Mouse (Mus musculus) liver, adult 2 months (tissue): ENCODE data around the gene Ric1. TPM values are rescaled to one million over a fixed set of nuclear protein-coding genes. Genes with fewer than 3 reads are reported as not detected.
A peak's percentile ranks its signal among the peaks of the same experiment; 100 is the strongest.

ENCODE experiments used
- DNase-seq: peaks from one replicate; pipeline ENCODE4 v3.0.0-alpha.2; 2011; ENCODE audit warnings: low read depth, low spot score; ENCODE audit errors: extremely low read depth
- H3K27ac ChIP-seq: fragments of 200-500 bp; replicated peaks from 2 replicates; pipeline ENCODE4 v1.5.1; 2012; ENCODE audit warnings: low read depth, mild to moderate bottlenecking, control low read depth, inconsistent platforms, low read length; ENCODE audit not compliant: insufficient read depth
- H3K27me3 ChIP-seq: fragments of 200-500 bp; 2 replicates; pipeline ENCODE4 v1.6.1; 2012; ENCODE audit warnings: mild to moderate bottlenecking, moderate library complexity, low read length, inconsistent platforms; ENCODE audit not compliant: control insufficient read depth, insufficient read depth
- H3K36me3 ChIP-seq: fragments of 200-500 bp; 2 replicates; pipeline ENCODE4 v1.6.1; 2012; ENCODE audit warnings: low read length, inconsistent platforms; ENCODE audit not compliant: control insufficient read depth, insufficient read depth
- H3K4me1 ChIP-seq: fragments of 200-500 bp; 2 replicates; pipeline ENCODE4 v1.6.1; 2011; ENCODE audit warnings: low read length; ENCODE audit not compliant: control insufficient read depth, insufficient read depth
- H3K4me3 ChIP-seq: fragments of 200-500 bp; 2 replicates; pipeline ENCODE4 v1.5.1; 2011; ENCODE audit warnings: low read depth, mild to moderate bottlenecking, control low read depth, low read length, moderate library complexity; ENCODE audit not compliant: insufficient read depth
- H3K79me2 ChIP-seq: fragments of 200-500 bp; 2 replicates; pipeline ENCODE4 v1.6.1; 2012; ENCODE audit warnings: inconsistent platforms, mild to moderate bottlenecking, low read length, moderate library complexity; ENCODE audit not compliant: control insufficient read depth, insufficient read depth
- H3K9ac ChIP-seq: fragments of 200-500 bp; 2 replicates; pipeline ENCODE4 v1.6.1; 2012; ENCODE audit warnings: low read depth, mild to moderate bottlenecking, control low read depth, inconsistent platforms, low read length
- CTCF ChIP-seq: fragments of 200-500 bp; IDR thresholded peaks from 2 replicates; pipeline ENCODE4 v1.5.1; 2011; ENCODE audit warnings: low read depth, low read length, control low read depth
- POLR2A ChIP-seq: fragments of 200-500 bp; IDR thresholded peaks from 2 replicates; pipeline ENCODE4 v1.6.1; 2011; ENCODE audit warnings: low read length, control low read depth; ENCODE audit not compliant: insufficient read depth; ENCODE audit errors: extremely low read depth
- WGBS: fragments of 180-500 bp; shearing (Covaris S2); methylation state at CpG from one replicate; pipeline ENCODE4 v1.1.7; 2018; 5-methylcytosine and 5-hydroxymethylcytosine counted together
- polyA plus RNA-seq: library from polyadenylated mRNA; depleted of rRNA; stranded (reverse); fragments of >200 nt; gene quantifications from 2 replicates; pipeline ENCODE4 v1.2.3, GENCODE M21; 2012
- total RNA-seq: library from RNA; depleted of rRNA; stranded (reverse); fragments of >200 nt; gene quantifications from 2 replicates; pipeline ENCODE4 v1.2.3, GENCODE M21; 2014

Ric1 gene
- total and polyA plus RNA-seq, 2 experiments = 5.4 to 39.3 TPM

DNA sequence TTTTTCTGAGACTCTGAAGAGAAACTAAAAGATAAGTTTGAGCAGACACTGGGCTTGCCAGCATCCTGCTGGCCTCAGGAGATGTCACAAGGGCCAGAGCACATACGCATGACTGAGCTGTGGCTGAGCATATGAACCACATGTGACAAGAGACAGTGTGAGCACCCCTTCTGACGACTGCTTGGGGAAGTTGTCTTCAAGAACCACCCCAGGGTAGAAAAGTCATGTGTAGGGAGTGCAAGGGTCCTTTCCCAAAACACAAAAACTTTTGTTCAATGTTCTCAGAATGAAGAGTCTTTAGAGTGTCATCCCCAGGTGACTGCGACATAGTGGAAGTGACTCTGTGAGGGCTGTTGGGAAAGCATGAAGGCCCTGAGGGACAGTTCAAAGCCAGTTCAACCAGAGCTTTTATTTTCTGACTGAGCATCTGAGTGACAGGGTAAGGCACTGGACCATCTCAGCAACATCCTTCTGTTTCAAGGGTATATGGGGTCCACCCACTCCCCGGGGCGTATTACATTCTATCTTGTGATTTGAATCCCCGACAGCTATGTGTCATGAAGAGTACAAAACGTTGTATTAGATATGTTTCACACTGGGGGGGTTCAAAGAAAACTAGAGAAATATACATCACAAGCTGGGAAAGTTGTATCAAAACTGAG, 35.4 kb upstream of the Ric1 start:
- H3K4me3 ChIP-seq = no peak overlapping the region
- H3K79me2 ChIP-seq = no peaks in the 10 kb centered on the region
- 88% methylated on average over 7 of the region's 7 CpGs for WGBS
- TF ChIP-seq POLR2A (no peak), CTCF (no peak)
- DNase-seq = no peak
- H3K9ac ChIP-seq = no peak overlapping the region
- H3K27me3 ChIP-seq = no peaks in the 10 kb centered on the region
- no peak overlapping the region for H3K27ac ChIP-seq
- no peaks in the 10 kb centered on the region for H3K36me3 ChIP-seq
- peaks cover 12% of the 10 kb centered on the region for H3K4me1 ChIP-seq

DNA sequence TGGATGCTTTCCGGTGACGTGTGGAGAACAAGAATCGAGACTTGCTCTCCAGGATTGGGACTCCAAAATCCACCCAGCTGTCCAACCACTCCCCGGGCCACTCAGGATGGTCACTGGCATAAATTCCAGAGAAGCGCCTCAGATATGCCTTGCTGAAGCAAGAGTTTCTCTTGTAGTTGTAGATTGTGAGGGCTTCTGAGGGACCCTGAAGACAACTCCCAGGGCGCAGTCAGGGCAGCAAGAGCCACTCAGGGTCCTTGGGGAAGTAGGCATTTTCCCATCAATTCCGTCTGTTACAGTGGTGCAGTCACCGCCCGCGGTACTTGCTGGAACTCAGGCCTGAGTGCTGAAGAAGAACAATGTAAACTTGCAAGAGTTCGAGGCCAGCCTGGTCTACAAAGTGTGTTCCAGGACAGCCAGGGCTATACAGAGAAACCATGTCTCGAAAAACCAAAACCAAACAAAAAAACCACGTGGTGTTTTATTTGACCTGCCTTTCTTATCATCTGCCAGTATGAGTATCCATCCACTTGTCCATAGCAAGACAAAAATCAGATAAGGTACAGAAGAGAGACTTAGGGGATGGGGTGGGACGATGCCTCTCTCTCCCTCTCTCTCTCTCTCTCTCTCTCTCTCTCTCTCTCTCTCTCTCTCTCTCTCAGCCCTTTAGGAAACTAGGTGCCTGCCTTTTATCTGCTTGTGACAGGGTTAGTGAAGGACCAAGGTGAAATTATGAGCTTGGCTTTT, 34.6 kb upstream of the Ric1 start:
- Histone ChIP-seq H3K4me3 (no peak overlapping the region), H3K27ac (no peak overlapping the region), H3K27me3 (no peaks in the 10 kb centered on the region), H3K9ac (no peak overlapping the region), H3K4me1 (peaks cover 12% of the 10 kb centered on the region), H3K36me3 (no peaks in the 10 kb centered on the region), H3K79me2 (no peaks in the 10 kb centered on the region)
- DNase-seq = no peak
- TF ChIP-seq CTCF (no peak), POLR2A (no peak)
- WGBS = 85% methylated on average over 14 of the region's 14 CpGs

DNA sequence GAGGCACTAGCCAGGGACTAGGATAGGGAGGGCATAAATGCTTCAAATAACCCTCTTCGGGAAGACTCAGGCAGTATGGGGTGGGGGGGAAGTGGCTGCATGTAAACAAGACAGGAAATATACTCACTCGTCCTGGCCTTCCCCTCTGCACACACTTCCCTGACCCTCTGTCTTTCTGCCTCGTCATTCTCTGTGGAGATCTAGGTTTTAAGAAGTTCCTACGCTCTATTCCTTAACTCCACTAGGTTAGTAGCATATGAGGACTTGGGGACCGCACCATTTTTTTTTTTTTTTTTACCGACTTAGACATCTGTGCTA, 34.0 kb upstream of the Ric1 start:
- H3K27ac ChIP-seq = no peak overlapping the region
- H3K9ac ChIP-seq = no peak overlapping the region
- no peaks in the 10 kb centered on the region for H3K79me2 ChIP-seq
- 59% methylated on average over 6 of the region's 6 CpGs for WGBS
- no peak overlapping the region for H3K4me3 ChIP-seq
- H3K4me1 ChIP-seq = peaks cover 12% of the 10 kb centered on the region
- no peaks in the 10 kb centered on the region for H3K36me3 ChIP-seq
- no peaks in the 10 kb centered on the region for H3K27me3 ChIP-seq
- no peak for TF ChIP-seq CTCF
- TF ChIP-seq POLR2A = no peak
- DNase-seq = no peak

DNA sequence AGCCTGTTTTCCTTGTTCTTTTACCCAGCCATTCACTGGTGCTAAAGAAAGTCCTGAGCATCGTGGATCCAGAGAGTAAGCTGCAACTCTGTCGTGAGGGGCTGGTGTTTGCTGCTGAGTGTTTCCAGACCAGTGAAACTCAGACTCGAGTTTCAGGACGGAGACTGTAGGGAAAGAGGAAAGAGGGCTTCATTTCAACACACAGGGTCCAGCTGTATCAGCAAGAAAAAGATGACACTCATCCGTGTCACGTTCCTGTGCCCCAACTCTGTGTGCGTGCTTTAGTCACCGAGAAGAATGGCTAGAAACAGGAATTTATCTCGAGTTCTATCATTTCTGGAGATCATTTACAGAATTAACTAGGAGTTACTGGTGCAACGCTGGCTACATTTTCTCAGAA, 33.7 kb upstream of the Ric1 start:
- peak; percentile 53 for DNase-seq
- H3K4me3 ChIP-seq = no peak overlapping the region

DNA sequence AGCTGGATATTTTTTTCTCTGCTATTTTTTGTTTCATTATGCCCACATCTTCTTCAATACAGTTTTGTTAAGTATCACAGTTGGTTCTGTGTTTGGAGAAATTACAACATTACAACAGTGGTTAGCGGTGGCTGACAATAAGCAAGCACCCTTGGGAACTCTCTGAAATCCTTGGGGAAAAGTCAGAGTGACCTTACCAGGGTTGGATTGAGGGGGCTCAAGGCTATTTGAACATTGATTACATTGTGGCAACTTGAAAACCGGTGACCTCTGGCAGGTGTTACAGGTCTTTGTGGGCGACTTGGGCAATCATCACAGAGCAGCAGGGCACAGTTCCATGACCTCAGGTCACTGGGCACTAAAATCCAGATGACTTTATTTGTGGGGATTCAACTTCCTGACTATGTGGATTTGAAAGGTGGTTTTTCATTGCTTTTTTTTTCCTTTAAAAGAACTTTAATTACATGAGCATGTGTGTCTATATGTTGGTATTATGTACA, 32.2 kb upstream of the Ric1 start:
- no peaks in the 10 kb centered on the region for H3K36me3 ChIP-seq
- DNase-seq = peak; percentile 94
- no peak for TF ChIP-seq POLR2A
- TF ChIP-seq CTCF = no peak
- no peak overlapping the region; the same call in 1 of the 2 replicates for H3K27ac ChIP-seq
- H3K9ac ChIP-seq = no peak overlapping the region
- H3K4me3 ChIP-seq = no peak overlapping the region
- peaks cover 12% of the 10 kb centered on the region for H3K4me1 ChIP-seq
- H3K79me2 ChIP-seq = no peaks in the 10 kb centered on the region
- H3K27me3 ChIP-seq = no peaks in the 10 kb centered on the region
- WGBS = 22% methylated on average over 3 of the region's 3 CpGs

More for the DNA sequence above, 33.7 kb upstream of the Ric1 start:
- Histone ChIP-seq H3K27ac (no peak overlapping the region), H3K36me3 (no peaks in the 10 kb centered on the region), H3K27me3 (no peaks in the 10 kb centered on the region), H3K4me1 (peaks cover 12% of the 10 kb centered on the region), H3K9ac (no peak overlapping the region), H3K79me2 (no peaks in the 10 kb centered on the region)
- 14% methylated on average over 10 of the region's 10 CpGs for WGBS
- TF ChIP-seq POLR2A = no peak
- TF ChIP-seq CTCF = no peak

DNA sequence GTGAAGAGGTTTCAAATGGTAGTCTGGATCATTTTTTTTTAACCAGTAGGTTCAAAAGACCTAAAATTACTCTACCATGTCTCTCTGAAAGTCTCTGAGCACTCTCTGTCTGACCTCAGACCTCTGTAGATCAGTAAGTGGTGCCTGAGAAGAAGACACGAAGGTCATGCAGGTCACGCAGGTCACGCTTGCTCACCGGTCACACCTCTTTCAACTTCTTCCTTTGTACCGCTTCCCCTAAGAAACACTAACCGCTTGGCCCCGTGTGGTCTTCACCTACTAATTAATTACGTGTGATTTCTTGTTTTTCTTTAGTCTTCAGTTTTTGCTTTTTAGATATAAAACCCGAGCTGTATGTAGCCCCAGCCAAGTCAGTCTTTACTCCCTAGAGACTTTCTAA, 30.6 kb upstream of the Ric1 start:
- Histone ChIP-seq H3K79me2 (no peaks in the 10 kb centered on the region), H3K9ac (no peak overlapping the region), H3K27me3 (no peaks in the 10 kb centered on the region), H3K27ac (no peak overlapping the region), H3K36me3 (no peaks in the 10 kb centered on the region), H3K4me1 (peaks cover 16% of the 10 kb centered on the region), H3K4me3 (no peak overlapping the region)
- 83% methylated on average over 9 of the region's 9 CpGs for WGBS
- no peak for DNase-seq
- TF ChIP-seq CTCF (no peak), POLR2A (no peak)
